Mouse (Mus musculus) CH12.LX (cell line): ENCODE data around the gene Fads2. TPM values are rescaled to one million over a fixed set of nuclear protein-coding genes. Genes with fewer than 3 reads are reported as not detected.

Source experiments
- DNase-seq: peaks from one replicate; pipeline ENCODE4 v3.0.0-alpha.2; 2013; ENCODE audit errors: extremely low read depth
- H3K27ac ChIP-seq: 2 replicates; pipeline ENCODE4 v1.5.1; 2012; ENCODE audit warnings: low read depth, mild to moderate bottlenecking, control low read depth, moderate library complexity; ENCODE audit not compliant: insufficient read depth
- H3K27me3 ChIP-seq: replicated peaks from 2 replicates; pipeline ENCODE3; 2012; ENCODE audit warnings: inconsistent platforms
- H3K36me3 ChIP-seq, 2 experiments: replicated peaks in 1 of 2; 2 replicates each; pipeline versions ENCODE3 to v1.6.1; 2012; ENCODE audit warnings: inconsistent platforms in 1 of 2, low read length in 1 of 2, mild to moderate bottlenecking in 1 of 2, mixed read lengths in 1 of 2, moderate library complexity in 1 of 2; ENCODE audit not compliant: control insufficient read depth in 1 of 2, insufficient read depth in 1 of 2
- H3K4me1 ChIP-seq, 2 experiments: 2 replicates each; pipeline ENCODE4 v1.6.1; 2012; ENCODE audit warnings: inconsistent platforms in 1 of 2, moderate library complexity in 1 of 2; ENCODE audit not compliant: insufficient read depth in 2 of 2, control insufficient read depth in 1 of 2
- H3K4me2 ChIP-seq: 2 replicates; pipeline ENCODE4 v1.6.1; 2012; ENCODE audit warnings: low read depth, mild to moderate bottlenecking, control low read depth; ENCODE audit not compliant: poor library complexity, insufficient read depth, severe bottlenecking
- H3K4me3 ChIP-seq, 3 experiments: fragments of 150-350 bp in 1 of 3; sonication (generic) in 1 of 3; replicated peaks in 1 of 3; 2 replicates each; pipeline versions ENCODE3 to v1.5.1; 2011 to 2012; ENCODE audit warnings: low read depth in 2 of 3, low read length in 2 of 3, mild to moderate bottlenecking in 2 of 3, moderate library complexity in 2 of 3, control low read depth in 1 of 3, improper control_type of control experiment in 1 of 3, inconsistent platforms in 1 of 3, mixed read lengths in 1 of 3; ENCODE audit not compliant: poor library complexity in 1 of 3
- H3K79me2 ChIP-seq: replicated peaks from 2 replicates; pipeline ENCODE4 v1.6.1; 2012; ENCODE audit warnings: mild to moderate bottlenecking, moderate library complexity; ENCODE audit not compliant: control insufficient read depth, poor library complexity, insufficient read depth, severe bottlenecking; ENCODE audit errors: extremely low read depth
- H3K9ac ChIP-seq: 2 replicates; pipeline ENCODE4 v1.6.1; 2012; ENCODE audit warnings: low read depth, mild to moderate bottlenecking, control low read depth, moderate library complexity; ENCODE audit not compliant: insufficient read depth
- H3K9me3 ChIP-seq: replicated peaks from 2 replicates; pipeline ENCODE3; 2012; ENCODE audit warnings: low read length, inconsistent platforms, mixed read lengths
- BHLHE40 ChIP-seq: IDR thresholded peaks from 2 replicates; pipeline ENCODE4 v1.6.1; 2011; ENCODE audit warnings: mild to moderate bottlenecking, low read depth, low read length, improper control_type of control experiment
- CHD1 ChIP-seq: IDR thresholded peaks from 2 replicates; pipeline ENCODE4 v1.6.1; 2012; ENCODE audit warnings: low read depth, low read length, improper control_type of control experiment, inconsistent platforms
- E2F4 ChIP-seq: IDR thresholded peaks from 2 replicates; pipeline ENCODE4 v1.6.1; 2011; ENCODE audit warnings: low read depth, low read length, improper control_type of control experiment; ENCODE audit not compliant: insufficient replicate concordance
- EP300 ChIP-seq: IDR thresholded peaks from 2 replicates; pipeline ENCODE4 v1.6.1; 2011; ENCODE audit warnings: low read length, improper control_type of control experiment
- ETS1 ChIP-seq: conservative IDR thresholded peaks from 2 replicates; pipeline ENCODE4 v1.6.1; 2012; ENCODE audit warnings: low read depth, mild to moderate bottlenecking, inconsistent platforms, low read length, improper control_type of control experiment, moderate library complexity
- GABPA ChIP-seq: IDR thresholded peaks from 2 replicates; pipeline ENCODE4 v1.6.1; 2012; ENCODE audit warnings: low read depth, low read length, improper control_type of control experiment, inconsistent platforms; ENCODE audit not compliant: insufficient replicate concordance
- JUN ChIP-seq: IDR thresholded peaks from 2 replicates; pipeline ENCODE4 v1.6.1; 2011; ENCODE audit warnings: low read depth, mild to moderate bottlenecking, low read length, improper control_type of control experiment, moderate library complexity; ENCODE audit not compliant: insufficient read depth
- KAT2A ChIP-seq: IDR thresholded peaks from 2 replicates; pipeline ENCODE4 v1.6.1; 2012; ENCODE audit warnings: low read length, improper control_type of control experiment, inconsistent platforms; ENCODE audit not compliant: insufficient replicate concordance
- MAX ChIP-seq: IDR thresholded peaks from 2 replicates; pipeline ENCODE4 v1.6.1; 2011; ENCODE audit warnings: low read length, improper control_type of control experiment
- MAZ ChIP-seq: IDR thresholded peaks from 2 replicates; pipeline ENCODE4 v1.6.1; 2012; ENCODE audit warnings: low read depth, mild to moderate bottlenecking, inconsistent platforms, low read length, improper control_type of control experiment, moderate library complexity
- RAD21 ChIP-seq: IDR thresholded peaks from 2 replicates; pipeline ENCODE4 v1.6.1; 2011; ENCODE audit warnings: low read depth, mild to moderate bottlenecking, low read length, improper control_type of control experiment, moderate library complexity
- SMC3 ChIP-seq: IDR thresholded peaks from 2 replicates; pipeline ENCODE4 v1.6.1; 2011; ENCODE audit warnings: low read depth, low read length, improper control_type of control experiment
- ZC3H11A ChIP-seq: IDR thresholded peaks from 2 replicates; pipeline ENCODE4 v1.6.1; 2012; ENCODE audit warnings: low read depth, mild to moderate bottlenecking, inconsistent platforms, low read length, improper control_type of control experiment
- ZNF384 ChIP-seq: IDR thresholded peaks from 2 replicates; pipeline ENCODE4 v1.6.1; 2012; ENCODE audit warnings: low read depth, low read length, improper control_type of control experiment, inconsistent platforms
- dilution Hi-C: fragments of 300-500 bp; cut with MboI; formaldehyde crosslinking; loops from 2 replicates; pipeline ENCODE4 v1.14.3; 2020; ENCODE audit warnings: low sequenced_read_pairs; ENCODE audit not compliant: extremely low pct_unique_long_range_greater_than_20kb, extremely low pct_ligation_motif_present
- in situ Hi-C: fragments of 300-500 bp; cut with MboI; formaldehyde crosslinking; loops from 3 replicates; pipeline ENCODE4 v1.14.3; 2019; ENCODE audit warnings: low sequenced_read_pairs, low pct_ligation_motif_present, low pct_unique_long_range_greater_than_20kb, mixed read lengths
- polyA plus RNA-seq: library from polyadenylated mRNA; unstranded; fragments of >175 nt; gene quantifications from 2 replicates; pipeline ENCODE4 v1.2.1, GENCODE M21; 2012; ENCODE audit warnings: low read depth; ENCODE audit not compliant: insufficient read length
- total RNA-seq, 2 experiments: library from RNA; depleted of rRNA; stranded (reverse); fragments of 300-350 nt in 1 of 2; fragments of >200 nt in 1 of 2; gene quantifications; 2 replicates each; pipeline ENCODE4 v1.2.3; 2012 to 2014

The Fads2 gene
- total and polyA plus RNA-seq, 3 experiments = 1.7 to 8.1 (median 1.8) TPM

- Histone ChIP-seq H3K4me1 (peaks cover 3 to 28% of the 10 kb centered on the region in 2 experiments; a peak in 2 of 4 replicates), H3K9me3 (peaks cover 18% of the 10 kb centered on the region), H3K27me3 (no peaks in the 10 kb centered on the region), H3K36me3 (no peaks in the 10 kb centered on the region), H3K27ac (no peak overlapping the region), H3K4me2 (no peak overlapping the region), H3K79me2 (no peaks in the 10 kb centered on the region), H3K9ac (no peak overlapping the region), H3K4me3 (no peak overlapping the region)
- in situ Hi-C loops (no loop called here), dilution Hi-C loops (no loop called here)
- TF ChIP-seq E2F4 (no peak), MAZ (no peak), GABPA (no peak), CHD1 (no peak), ZC3H11A (no peak), EP300 (peak; percentile 16; the same call in 1 of the 2 replicates), BHLHE40 (peak; percentile 64)
- DNase-seq = peak; percentile 57
Observed at GRCm38 (mm10) chr19:10071892-10072291, 29.7 kb downstream of the Fads2 start.

GRCm38 (mm10) chr19:10071166-10071565, 30.4 kb downstream of the Fads2 start:
- dilution Hi-C loops = no loop called here
- Histone ChIP-seq H3K79me2 (no peaks in the 10 kb centered on the region), H3K4me1 (peaks cover 3 to 35% of the 10 kb centered on the region in 2 experiments; a peak in 2 of 4 replicates), H3K9ac (no peak overlapping the region), H3K4me2 (no peak overlapping the region), H3K36me3 (no peaks in the 10 kb centered on the region), H3K27me3 (no peaks in the 10 kb centered on the region), H3K4me3 (no peak overlapping the region), H3K9me3 (peaks cover 18% of the 10 kb centered on the region), H3K27ac (no peak overlapping the region)
- in situ Hi-C loops = no loop called here
- TF ChIP-seq KAT2A (no peak), JUN (no peak), ZC3H11A (no peak), SMC3 (no peak), MAZ (no peak), RAD21 (no peak), ETS1 (no peak), GABPA (no peak), MAX (no peak), ZNF384 (no peak)
- DNase-seq = no peak
